8 mouse cellular contexts compared by ENCODE assay signal in genomic region chr17:46161710-46162109, GRCm38 (mm10). TPM values are rescaled to one million over a fixed set of nuclear protein-coding genes. Genes with fewer than 3 reads are reported as not detected.
DNase-seq lines count a peak whose midpoint lies in the region; ATAC-seq and TF ChIP-seq lines count a peak whose summit lies in the region.

No protein-coding gene starts in this region.

- TF ChIP-seq CTCF in lung, embryonic 14.5 days (IDR thresholded peaks at IDR 0.05; ENCODE audit: low read depth) = no peak

- DNase-seq in lung, embryonic 14.5 days = no peak
- DNase-seq in lung, postnatal 25 days (ENCODE audit: low spot score) = no peak
- DNase-seq in embryonic facial prominence, embryonic 14.5 days (ENCODE audit: low spot score) = no peak
- no peak for DNase-seq in left cerebral cortex, adult 9 months (ENCODE audit: low spot score in 2 of 2)
- no peak for DNase-seq in layer of hippocampus, postnatal 25 days (ENCODE audit: extremely low spot score in 1 of 2, low spot score in 1 of 2)
- DNase-seq in right cerebral cortex, postnatal 10 days (ENCODE audit: low spot score in 2 of 2) = no peak

- H3K4me3 ChIP-seq in lung, embryonic 14.5 days (ENCODE audit: low read depth, low read length) = peak overlapping the region; percentile 81
- peak overlapping the region; percentile 84 for H3K4me3 ChIP-seq in embryonic facial prominence, embryonic 14.5 days (ENCODE audit: low read depth, low read length)
- peak overlapping the region; percentile 78 for H3K4me3 ChIP-seq in intestine, embryonic 16.5 days (ENCODE audit: low read length)
- H3K4me3 ChIP-seq in neural tube, embryonic 14.5 days (ENCODE audit: low read depth, low read length) = peak overlapping the region; percentile 84

- H3K9ac ChIP-seq in lung, embryonic 14.5 days = peak overlapping the region; percentile 84
- peak overlapping the region; percentile 90 for H3K9ac ChIP-seq in embryonic facial prominence, embryonic 14.5 days (ENCODE audit: low read depth, low read length)
- peak overlapping the region; percentile 86 for H3K9ac ChIP-seq in intestine, embryonic 16.5 days (ENCODE audit: low read depth, low read length)
- H3K9ac ChIP-seq in neural tube, embryonic 14.5 days (replicated peaks; ENCODE audit: low read depth, low read length) = peak overlapping the region; percentile 80

- H3K27ac ChIP-seq in lung, embryonic 14.5 days (ENCODE audit: low read depth) = no peak overlapping the region; the same call in 1 of the 2 replicates
- H3K27ac ChIP-seq in embryonic facial prominence, embryonic 14.5 days (replicated peaks; ENCODE audit: low read depth, low read length) = peak overlapping the region; percentile 59
- peak overlapping the region; percentile 77 for H3K27ac ChIP-seq in intestine, embryonic 16.5 days (ENCODE audit: low read length)
- no peak overlapping the region for H3K27ac ChIP-seq in neural tube, embryonic 14.5 days (ENCODE audit: low read depth, low read length)

- H3K27me3 ChIP-seq in lung, embryonic 14.5 days (ENCODE audit: insufficient read depth, low read length) = no peaks in the 10 kb centered on the region
- H3K27me3 ChIP-seq in embryonic facial prominence, embryonic 14.5 days (replicated peaks; ENCODE audit: control insufficient read depth, insufficient read depth, low read length) = no peaks in the 10 kb centered on the region
- no peaks in the 10 kb centered on the region for H3K27me3 ChIP-seq in intestine, embryonic 16.5 days (replicated peaks; ENCODE audit: control insufficient read depth, insufficient read depth, low read length)
- no peaks in the 10 kb centered on the region for H3K27me3 ChIP-seq in neural tube, embryonic 14.5 days (ENCODE audit: control insufficient read depth, insufficient read depth, low read length)

- H3K4me1 ChIP-seq in lung, embryonic 14.5 days (ENCODE audit: insufficient read depth) = peaks cover 17% of the 10 kb centered on the region; the same call in 1 of the 2 replicates
- peaks cover 12% of the 10 kb centered on the region for H3K4me1 ChIP-seq in embryonic facial prominence, embryonic 14.5 days (ENCODE audit: control insufficient read depth, insufficient read depth, low read length)
- H3K4me1 ChIP-seq in intestine, embryonic 16.5 days (ENCODE audit: control insufficient read depth, insufficient read depth, low read length) = peaks cover 24% of the 10 kb centered on the region
- peaks cover 6% of the 10 kb centered on the region; the same call in 1 of the 2 replicates for H3K4me1 ChIP-seq in neural tube, embryonic 14.5 days (ENCODE audit: control insufficient read depth, insufficient read depth, low read length)

- H3K36me3 ChIP-seq in lung, embryonic 14.5 days (ENCODE audit: insufficient read depth) = peaks cover 27% of the 10 kb centered on the region
- H3K36me3 ChIP-seq in embryonic facial prominence, embryonic 14.5 days (ENCODE audit: control insufficient read depth, insufficient read depth, low read length) = peaks cover 37% of the 10 kb centered on the region
- peaks cover 13% of the 10 kb centered on the region; the same call in 1 of the 2 replicates for H3K36me3 ChIP-seq in intestine, embryonic 16.5 days (ENCODE audit: control insufficient read depth, insufficient read depth, low read length)
- H3K36me3 ChIP-seq in neural tube, embryonic 14.5 days (ENCODE audit: control insufficient read depth, insufficient read depth, low read length) = peaks cover 23% of the 10 kb centered on the region

- no peak for ATAC-seq in lung, embryonic 14.5 days (ENCODE audit: insufficient read depth)
- no peak for ATAC-seq in embryonic facial prominence, embryonic 14.5 days (ENCODE audit: low read depth)
- ATAC-seq in intestine, embryonic 16.5 days = no peak
- ATAC-seq in neural tube, embryonic 14.5 days (ENCODE audit: low read depth) = no peak

- 43% methylated on average over 9 of the region's 9 CpGs for WGBS in lung, embryonic 14.5 days
- WGBS in embryonic facial prominence, embryonic 14.5 days = 41% methylated on average over 9 of the region's 9 CpGs
- WGBS in intestine, embryonic 16.5 days = 52% methylated on average over 9 of the region's 9 CpGs
- 53% methylated on average over 9 of the region's 9 CpGs for WGBS in neural tube, embryonic 14.5 days

- peak overlapping the region; percentile 94 for H3K4me2 ChIP-seq in lung, embryonic 14.5 days
- peak overlapping the region; percentile 60 for H3K4me2 ChIP-seq in embryonic facial prominence, embryonic 14.5 days (ENCODE audit: low read depth, low read length)
- peak overlapping the region; percentile 70 for H3K4me2 ChIP-seq in intestine, embryonic 16.5 days (ENCODE audit: low read depth, low read length)
- peak overlapping the region; percentile 75 for H3K4me2 ChIP-seq in neural tube, embryonic 14.5 days (ENCODE audit: low read depth, low read length)

- H3K9me3 ChIP-seq in lung, embryonic 14.5 days (ENCODE audit: low read depth, low read length) = no peaks in the 10 kb centered on the region
- H3K9me3 ChIP-seq in embryonic facial prominence, embryonic 14.5 days (ENCODE audit: control insufficient read depth, low read length) = no peaks in the 10 kb centered on the region
- no peaks in the 10 kb centered on the region for H3K9me3 ChIP-seq in intestine, embryonic 16.5 days (ENCODE audit: control insufficient read depth, low read length)
- no peaks in the 10 kb centered on the region for H3K9me3 ChIP-seq in neural tube, embryonic 14.5 days (ENCODE audit: control insufficient read depth, low read length)

RNA-seq across cellular contexts. Expression of gene Gtpbp2, which starts 0.9 kb away (rescaled TPM):
- polyA plus RNA-seq in lung, embryonic 14.5 days (2014; fragmentation: Nextera tagmentation; extraction: Ambion mirVana) = 32.8 and 37.9 TPM in 2 replicates
- 27.1 and 28.2 TPM in 2 replicates for polyA plus RNA-seq in embryonic facial prominence, embryonic 14.5 days (2014; fragmentation: Nextera tagmentation; extraction: Ambion mirVana)
- polyA plus RNA-seq in intestine, embryonic 16.5 days (2015; fragmentation: Nextera tagmentation; extraction: Ambion mirVana) = 25.3 and 29.2 TPM in 2 replicates
- 28.1 and 31.3 TPM in 2 replicates for polyA plus RNA-seq in neural tube, embryonic 14.5 days (2014; fragmentation: Nextera tagmentation; extraction: Ambion mirVana)
- 100 to 1,000 TPM in 1 of 2 experiments, 10 to 100 TPM in 1; 91.4 to 124 TPM for total RNA-seq in layer of hippocampus, postnatal 25 days (2021)

RNA-seq across cellular contexts. Expression of gene Mad2l1bp, which starts 8.4 kb away (rescaled TPM):
- polyA plus RNA-seq in lung, embryonic 14.5 days (2014; fragmentation: Nextera tagmentation; extraction: Ambion mirVana) = 41.3 and 46.5 TPM in 2 replicates
- 28.1 and 30.4 TPM in 2 replicates for polyA plus RNA-seq in embryonic facial prominence, embryonic 14.5 days (2014; fragmentation: Nextera tagmentation; extraction: Ambion mirVana)
- polyA plus RNA-seq in intestine, embryonic 16.5 days (2015; fragmentation: Nextera tagmentation; extraction: Ambion mirVana) = 35.4 and 37.1 TPM in 2 replicates
- polyA plus RNA-seq in neural tube, embryonic 14.5 days (2014; fragmentation: Nextera tagmentation; extraction: Ambion mirVana) = 21.4 and 24.9 TPM in 2 replicates
- 10 to 100 TPM; 10.7 to 11.0 TPM for total RNA-seq in layer of hippocampus, postnatal 25 days (2021)

RNA-seq across cellular contexts. Expression of gene Rsph9, which starts 17.7 kb away (rescaled TPM):
- polyA plus RNA-seq in lung, embryonic 14.5 days (2014; fragmentation: Nextera tagmentation; extraction: Ambion mirVana) = 10.4 and 10.9 TPM in 2 replicates
- polyA plus RNA-seq in embryonic facial prominence, embryonic 14.5 days (2014; fragmentation: Nextera tagmentation; extraction: Ambion mirVana) = 12.6 and 21.8 TPM in 2 replicates
- 6.4 and 8.8 TPM in 2 replicates for polyA plus RNA-seq in intestine, embryonic 16.5 days (2015; fragmentation: Nextera tagmentation; extraction: Ambion mirVana)
- 30.9 and 46.7 TPM in 2 replicates for polyA plus RNA-seq in neural tube, embryonic 14.5 days (2014; fragmentation: Nextera tagmentation; extraction: Ambion mirVana)
- total RNA-seq in layer of hippocampus, postnatal 25 days (2021) = 10 to 100 TPM; 24.6 to 28.4 TPM

RNA-seq across cellular contexts. Expression of gene Polh, which starts 40.7 kb away (rescaled TPM):
- 19.6 and 20.5 TPM in 2 replicates for polyA plus RNA-seq in lung, embryonic 14.5 days (2014; fragmentation: Nextera tagmentation; extraction: Ambion mirVana)
- 8.6 and 9.4 TPM in 2 replicates for polyA plus RNA-seq in embryonic facial prominence, embryonic 14.5 days (2014; fragmentation: Nextera tagmentation; extraction: Ambion mirVana)
- polyA plus RNA-seq in intestine, embryonic 16.5 days (2015; fragmentation: Nextera tagmentation; extraction: Ambion mirVana) = 9.9 and 11.1 TPM in 2 replicates
- polyA plus RNA-seq in neural tube, embryonic 14.5 days (2014; fragmentation: Nextera tagmentation; extraction: Ambion mirVana) = 7.8 and 8.4 TPM in 2 replicates
- 1 to 10 TPM; 5.9 to 6.0 TPM for total RNA-seq in layer of hippocampus, postnatal 25 days (2021)

RNA-seq across cellular contexts. Expression of gene Xpo5, which starts 40.9 kb away (rescaled TPM):
- polyA plus RNA-seq in lung, embryonic 14.5 days (2014; fragmentation: Nextera tagmentation; extraction: Ambion mirVana) = 52.5 and 57.0 TPM in 2 replicates
- polyA plus RNA-seq in embryonic facial prominence, embryonic 14.5 days (2014; fragmentation: Nextera tagmentation; extraction: Ambion mirVana) = 42.3 and 43.8 TPM in 2 replicates
- polyA plus RNA-seq in intestine, embryonic 16.5 days (2015; fragmentation: Nextera tagmentation; extraction: Ambion mirVana) = 24.8 and 26.7 TPM in 2 replicates
- 40.5 and 49.4 TPM in 2 replicates for polyA plus RNA-seq in neural tube, embryonic 14.5 days (2014; fragmentation: Nextera tagmentation; extraction: Ambion mirVana)
- 10 to 100 TPM; 44.9 to 45.7 TPM for total RNA-seq in layer of hippocampus, postnatal 25 days (2021)

Comparison
In these comparisons a context has a peak if more than half of its experiments do, and no peak if none do; other contexts are left out.
1. H3K27ac ChIP-seq: peak in embryonic facial prominence, embryonic 14.5 days (single experiment) and intestine, embryonic 16.5 days (single experiment); none in lung, embryonic 14.5 days (single experiment) and neural tube, embryonic 14.5 days (single experiment).
2. Peak in every context shown above with its lines, with median percentiles within 50 percentile points of each other: H3K4me2 ChIP-seq, H3K4me3 ChIP-seq and H3K9ac ChIP-seq.